Mouse (Mus musculus): Measurements from ENCODE around the gene Papss2.
"Not testable (repeated sequence)": the region's sequence is repeated elsewhere in the genome, so short reads cannot be mapped to it uniquely, and the experiment has no call there.

Gene Papss2

GRCm38 (mm10) chr19:32638276-32638903, 42.8 kb downstream of the Papss2 start:
- in situ Hi-C loops (cut with MboI, MseI) = no loop called here

GRCm38 (mm10) chr19:32641535-32641934, 45.9 kb downstream of the Papss2 start:
- in situ Hi-C loops (cut with MboI, MseI) = no loop called here

GRCm38 (mm10) chr19:32641995-32642394, 46.4 kb downstream of the Papss2 start:
- in situ Hi-C loops (cut with MboI, MseI) = no loop called here

GRCm38 (mm10) chr19:32643642-32644041, 48.1 kb downstream of the Papss2 start:
- in situ Hi-C loops (cut with MboI, MseI) = no loop called here

- in situ Hi-C loops (cut with MboI, MseI) = no loop called here
These were observed 50.3 kb downstream of the Papss2 start for GRCm38 (mm10) chr19:32645939-32646338.

- in situ Hi-C loops (cut with MboI, MseI) = no loop called here
These were observed 50.8 kb downstream of the Papss2 start for GRCm38 (mm10) chr19:32646382-32646781.

- in situ Hi-C loops (cut with MboI, MseI) = no loop called here
These were observed 52.5 kb downstream of the Papss2 start for GRCm38 (mm10) chr19:32648019-32648571.

GRCm38 (mm10) chr19:32651046-32651445, 55.5 kb downstream of the Papss2 start:
- in situ Hi-C loops (cut with MboI, MseI) = no loop called here

GRCm38 (mm10) chr19:32653122-32653521, 57.5 kb downstream of the Papss2 start:
- in situ Hi-C loops (cut with MboI, MseI) = no loop called here

- in situ Hi-C loops (cut with MboI, MseI) = no loop called here
These were observed 58.2 kb downstream of the Papss2 start for GRCm38 (mm10) chr19:32653630-32654362.

- in situ Hi-C loops (cut with MboI, MseI) = no loop called here
These were observed 63.8 kb downstream of the Papss2 start for GRCm38 (mm10) chr19:32659346-32659745.

GRCm38 (mm10) chr19:32662936-32663335, 67.3 kb downstream of the Papss2 start:
- in situ Hi-C loops (cut with MboI, MseI) = no loop called here

- in situ Hi-C loops (cut with MboI, MseI) = no loop called here
These were observed 69.7 kb downstream of the Papss2 start for GRCm38 (mm10) chr19:32665243-32665642.

- in situ Hi-C loops (cut with MboI, MseI) = not testable (repeated sequence)
These were observed 72.2 kb downstream of the Papss2 start for GRCm38 (mm10) chr19:32667830-32668229.

GRCm38 (mm10) chr19:32675766-32676165, 80.2 kb downstream of the Papss2 start:
- in situ Hi-C loops (cut with MboI, MseI) = no loop called here

- in situ Hi-C loops (cut with MboI, MseI) = no loop called here
These were observed 85.3 kb downstream of the Papss2 start for GRCm38 (mm10) chr19:32680894-32681293.

GRCm38 (mm10) chr19:32683081-32683480, 87.5 kb downstream of the Papss2 start:
- in situ Hi-C loops (cut with MboI, MseI) = no loop called here

- in situ Hi-C loops (cut with MboI, MseI) = loop anchor here (5.0 kb wide), 1 partner anchor 95 kb away; no protein-coding TSS in a partner anchor
These were observed 92.1 kb downstream of the Papss2 start for GRCm38 (mm10) chr19:32687721-32688120.

- in situ Hi-C loops (cut with MboI, MseI) = loop anchor here (5.0 kb wide), 1 partner anchor 96 kb away; no protein-coding TSS in a partner anchor
These were observed 92.6 kb downstream of the Papss2 start for GRCm38 (mm10) chr19:32688227-32688626.

- in situ Hi-C loops (cut with MboI, MseI) = loop anchor here (5.0 kb wide), 2 partner anchors 97 to 172 kb away; no protein-coding TSS in a partner anchor
These were observed 94.1 kb downstream of the Papss2 start for GRCm38 (mm10) chr19:32689724-32690123.

GRCm38 (mm10) chr19:32696674-32697073, 101.1 kb downstream of the Papss2 start:
- in situ Hi-C loops (cut with MboI, MseI) = no loop called here

- in situ Hi-C loops (cut with MboI, MseI) = no loop called here
These were observed 106.6 kb downstream of the Papss2 start for GRCm38 (mm10) chr19:32702191-32702590.

GRCm38 (mm10) chr19:32708996-32709395, 113.4 kb downstream of the Papss2 start:
- in situ Hi-C loops (cut with MboI, MseI) = no loop called here
